Mouse (Mus musculus): ENCODE data around the gene B230104I21Rik. TPM values are rescaled to one million over a fixed set of nuclear protein-coding genes. Genes with fewer than 3 reads are reported as not detected.

The B230104I21Rik gene
- not detected in 2 replicates for polyA plus RNA-seq (2012)

DNA sequence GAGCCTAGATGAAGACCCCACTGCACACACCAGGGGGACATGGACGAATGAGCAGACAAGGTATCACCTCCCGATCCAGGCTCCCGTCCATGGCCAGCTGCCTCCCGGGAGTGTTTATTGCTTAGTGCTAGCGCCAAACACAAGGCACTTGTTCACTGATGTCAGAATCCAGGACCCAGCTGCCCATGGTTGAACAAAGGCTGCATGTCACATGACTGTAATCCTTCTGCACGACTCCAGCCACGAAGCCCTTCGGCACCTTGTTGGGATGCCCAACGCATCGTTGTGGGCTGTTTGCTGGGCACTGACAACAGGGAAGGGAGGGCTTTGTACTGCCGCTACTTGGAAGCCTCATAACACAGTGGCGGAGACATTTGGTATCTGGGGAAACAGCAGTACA, at the start of gene B230104I21Rik:
Gene B230104I21Rik (plus strand): TSS at position 367 of the 400 bp plus-strand sequence.
- H3K27me3 ChIP-seq (ENCODE audit: control insufficient read depth) = no peaks in the 10 kb centered on the region
- H3K36me3 ChIP-seq (ENCODE audit: control insufficient read depth) = no peaks in the 10 kb centered on the region; the same call in 1 of the 2 replicates
- H3K9me3 ChIP-seq (ENCODE audit: control insufficient read depth, low read length) = no peaks in the 10 kb centered on the region; the same call in 1 of the 2 replicates
- TF ChIP-seq GATA1 (IDR thresholded peaks at IDR 0.05; ENCODE audit: low read length) (no peak), TAL1 (IDR thresholded peaks at IDR 0.05; ENCODE audit: low read length) (no peak)
- H3K4me3 ChIP-seq (replicated peaks) = no peak within 1 kb of the TSS
- no peaks in the 10 kb centered on the region for H3K4me1 ChIP-seq (ENCODE audit: control insufficient read depth)

DNA sequence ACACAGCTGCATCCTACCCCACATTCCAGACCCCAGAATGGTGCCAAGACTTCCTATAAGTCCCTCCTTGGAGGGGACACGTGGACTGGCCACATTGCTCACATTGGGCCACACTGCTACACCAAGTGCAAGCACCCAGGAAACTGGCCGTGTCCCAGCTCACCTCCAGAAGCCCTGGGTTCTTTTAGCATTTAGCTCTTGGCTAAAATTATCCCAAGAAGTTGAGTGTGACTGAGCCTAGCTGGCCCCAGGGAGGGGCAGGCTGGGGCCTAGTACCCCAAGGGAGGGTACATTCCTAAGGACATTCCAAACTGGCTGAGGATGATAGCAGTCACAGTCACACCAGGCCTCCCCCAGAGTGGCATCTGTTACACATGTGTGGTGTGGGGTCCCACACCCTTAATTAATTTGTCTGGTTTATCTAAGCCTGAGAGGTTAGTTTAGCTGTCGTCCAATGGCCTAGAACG, 42.2 kb upstream of the B230104I21Rik start:
- H3K9me3 ChIP-seq (ENCODE audit: control insufficient read depth, low read length) = no peaks in the 10 kb centered on the region

DNA sequence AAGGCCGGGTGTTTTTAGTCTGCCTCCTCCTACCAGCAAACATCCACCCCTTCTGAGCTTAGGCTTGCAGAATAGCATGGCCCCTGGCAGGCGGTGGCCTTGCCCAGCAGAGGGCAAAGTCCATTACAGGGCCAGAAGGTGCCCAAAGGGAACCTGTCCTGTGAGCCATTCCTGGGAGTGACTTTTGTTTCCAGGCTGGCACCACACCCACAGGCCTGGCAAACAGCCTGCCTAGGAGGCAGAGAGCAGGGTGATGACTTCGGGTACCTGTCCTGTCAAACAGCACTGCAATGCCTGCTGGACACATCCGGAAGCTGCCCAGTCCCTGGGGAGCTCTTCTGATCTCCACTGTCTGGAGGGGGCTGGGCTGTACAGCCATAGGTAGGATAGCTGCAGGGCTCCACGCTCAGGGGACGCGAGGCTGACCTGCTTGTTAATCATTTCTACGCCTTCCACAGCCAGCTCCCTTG, 41.6 kb upstream of the B230104I21Rik start:
- Histone ChIP-seq H3K9me3 (ENCODE audit: control insufficient read depth, low read length) (no peaks in the 10 kb centered on the region), H3K4me3 (replicated peaks) (no peak overlapping the region), H3K27me3 (ENCODE audit: control insufficient read depth) (peaks cover 7% of the 10 kb centered on the region), H3K4me1 (ENCODE audit: control insufficient read depth) (no peaks in the 10 kb centered on the region), H3K36me3 (ENCODE audit: control insufficient read depth) (no peaks in the 10 kb centered on the region; the same call in 1 of the 2 replicates)
- no peak for TF ChIP-seq GATA1 (IDR thresholded peaks at IDR 0.05; ENCODE audit: low read length)

More for the DNA sequence above, 42.2 kb upstream of the B230104I21Rik start:
- H3K4me1 ChIP-seq (ENCODE audit: control insufficient read depth) = no peaks in the 10 kb centered on the region
- H3K27me3 ChIP-seq (ENCODE audit: control insufficient read depth) = peaks cover 2% of the 10 kb centered on the region
- TF ChIP-seq TAL1 (IDR thresholded peaks at IDR 0.05; ENCODE audit: low read length) (no peak), GATA1 (IDR thresholded peaks at IDR 0.05; ENCODE audit: low read length) (no peak)
- H3K36me3 ChIP-seq (ENCODE audit: control insufficient read depth) = no peaks in the 10 kb centered on the region; the same call in 1 of the 2 replicates
- H3K4me3 ChIP-seq (replicated peaks) = no peak overlapping the region

DNA sequence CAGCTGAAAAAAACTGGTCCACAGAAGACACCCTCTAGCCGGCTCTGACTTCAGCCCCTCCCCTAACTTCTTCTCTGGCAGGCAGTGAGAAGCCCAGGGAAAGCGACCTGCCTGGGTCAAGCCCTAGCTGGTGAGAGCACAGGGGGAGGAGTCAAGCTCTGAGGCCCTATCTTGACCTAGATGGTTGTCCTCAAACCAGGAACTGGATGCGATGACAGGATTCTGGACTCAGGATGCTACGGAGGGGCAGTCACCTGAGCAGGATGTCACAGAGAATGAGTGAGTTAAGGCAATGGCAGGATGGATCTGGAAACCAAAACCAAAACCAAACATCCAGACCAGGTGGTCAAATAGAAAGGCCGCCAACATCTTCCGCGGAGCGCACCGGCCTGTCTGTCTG, 38.2 kb upstream of the B230104I21Rik start:
- peaks cover 27% of the 10 kb centered on the region for H3K27me3 ChIP-seq (ENCODE audit: control insufficient read depth)
- TF ChIP-seq GATA1 (IDR thresholded peaks at IDR 0.05; ENCODE audit: low read length) = no peak
- TF ChIP-seq TAL1 (IDR thresholded peaks at IDR 0.05; ENCODE audit: low read length) = no peak
- no peaks in the 10 kb centered on the region for H3K9me3 ChIP-seq (ENCODE audit: control insufficient read depth, low read length)
- H3K36me3 ChIP-seq (ENCODE audit: control insufficient read depth) = no peaks in the 10 kb centered on the region
- no peak overlapping the region for H3K4me3 ChIP-seq (replicated peaks)
- no peaks in the 10 kb centered on the region for H3K4me1 ChIP-seq (ENCODE audit: control insufficient read depth)

DNA sequence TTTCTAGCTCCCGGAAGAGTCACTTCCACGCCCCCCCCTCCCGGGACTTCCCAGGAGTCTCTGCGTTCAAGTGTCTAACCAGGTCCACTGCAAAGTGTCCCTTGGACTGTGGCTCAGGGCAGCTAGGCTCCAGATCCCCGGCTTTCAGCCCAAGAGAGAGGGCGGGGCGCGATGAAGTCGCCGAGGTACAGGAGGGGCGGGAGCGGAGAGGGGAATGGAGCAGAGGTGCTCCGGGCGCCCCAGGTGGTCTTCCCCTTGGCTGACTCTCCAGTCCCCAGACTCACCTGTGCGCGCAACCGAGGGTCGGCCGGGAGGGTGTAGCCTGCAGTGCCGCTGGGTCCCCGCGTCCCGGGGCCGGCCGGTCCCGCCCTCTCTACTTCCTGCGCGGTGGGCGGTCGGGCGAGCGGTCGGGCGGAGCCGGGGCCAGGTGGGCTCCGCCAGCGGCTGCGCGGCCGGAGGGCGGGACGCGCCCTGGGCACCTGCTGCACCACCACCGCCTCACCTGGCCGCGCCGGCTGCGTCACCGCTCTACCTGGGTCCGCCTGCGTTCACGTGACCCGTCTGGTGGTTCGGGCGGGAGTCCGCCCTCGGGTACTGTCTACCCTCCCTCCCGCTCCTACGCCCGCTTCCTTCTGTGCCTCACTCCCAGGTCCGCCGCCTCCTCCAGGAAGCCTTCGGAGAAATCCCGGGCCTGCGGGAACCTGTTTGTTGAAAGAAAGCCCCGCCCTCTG, 36.2 kb upstream of the B230104I21Rik start:
- H3K27me3 ChIP-seq (ENCODE audit: control insufficient read depth) = peaks cover 27% of the 10 kb centered on the region
- peak overlapping the region; percentile 49 for H3K4me3 ChIP-seq (replicated peaks)
- no peaks in the 10 kb centered on the region for H3K9me3 ChIP-seq (ENCODE audit: control insufficient read depth, low read length)
- no peak for TF ChIP-seq TAL1 (IDR thresholded peaks at IDR 0.05; ENCODE audit: low read length)
- no peak for TF ChIP-seq GATA1 (IDR thresholded peaks at IDR 0.05; ENCODE audit: low read length)
- H3K36me3 ChIP-seq (ENCODE audit: control insufficient read depth) = no peaks in the 10 kb centered on the region
- H3K4me1 ChIP-seq (ENCODE audit: control insufficient read depth) = no peaks in the 10 kb centered on the region

DNA sequence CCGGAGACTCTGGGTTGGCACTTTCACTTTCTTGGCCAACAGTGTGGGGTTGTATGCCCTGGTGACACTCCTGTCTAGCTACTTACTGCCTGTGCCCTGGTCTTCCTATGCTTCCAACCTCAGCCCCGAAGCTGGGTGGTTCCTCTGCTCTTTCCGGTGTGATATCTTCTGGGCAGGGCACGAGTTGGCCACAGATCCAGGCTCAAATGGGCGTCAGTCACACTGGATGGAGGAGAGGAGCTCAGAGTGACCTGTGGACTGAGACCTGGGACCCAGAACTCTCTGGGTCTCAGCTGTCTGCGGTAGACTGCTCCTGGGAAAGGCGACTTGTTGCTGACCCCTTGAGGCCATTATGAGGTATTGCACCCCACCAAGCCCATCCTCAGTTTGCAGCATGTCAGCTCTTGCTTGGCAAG, 34.5 kb upstream of the B230104I21Rik start, which contains the start of gene Arhgef16:
Gene Arhgef16 (minus strand): TSS at position 211 of the 416 bp plus-strand sequence.
- H3K4me1 ChIP-seq (ENCODE audit: control insufficient read depth) = no peaks in the 10 kb centered on the region

DNA sequence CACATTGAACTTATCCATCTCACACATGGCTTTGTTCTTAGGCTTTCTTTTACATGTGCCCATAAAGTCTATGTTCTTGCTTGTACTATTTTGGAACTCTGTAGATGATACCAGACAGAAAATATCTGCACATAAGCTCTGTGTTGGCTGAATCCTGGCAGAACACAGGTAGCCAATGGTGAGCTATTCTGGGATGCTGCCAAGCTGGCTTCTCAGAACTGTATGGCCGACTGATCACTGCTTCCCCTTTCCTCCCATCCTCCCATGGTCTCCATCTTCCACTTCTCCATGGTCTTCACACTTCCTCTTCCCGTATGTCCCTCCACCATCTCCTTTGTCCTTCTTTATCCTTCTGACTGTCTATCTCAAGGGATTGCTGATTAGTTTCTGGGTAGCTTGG, 26.8 kb upstream of the B230104I21Rik start:
- Histone ChIP-seq H3K4me3 (replicated peaks) (no peak overlapping the region), H3K9me3 (ENCODE audit: control insufficient read depth, low read length) (peaks cover 2% of the 10 kb centered on the region; the same call in 1 of the 2 replicates), H3K27me3 (ENCODE audit: control insufficient read depth) (no peaks in the 10 kb centered on the region), H3K4me1 (ENCODE audit: control insufficient read depth) (no peaks in the 10 kb centered on the region), H3K36me3 (ENCODE audit: control insufficient read depth) (no peaks in the 10 kb centered on the region)
- no peak for TF ChIP-seq TAL1 (IDR thresholded peaks at IDR 0.05; ENCODE audit: low read length)
- TF ChIP-seq GATA1 (IDR thresholded peaks at IDR 0.05; ENCODE audit: low read length) = no peak

More for the DNA sequence above, 34.5 kb upstream of the B230104I21Rik start, which contains the start of gene Arhgef16:
- TF ChIP-seq TAL1 (IDR thresholded peaks at IDR 0.05; ENCODE audit: low read length) (no peak), GATA1 (IDR thresholded peaks at IDR 0.05; ENCODE audit: low read length) (no peak)
- H3K36me3 ChIP-seq (ENCODE audit: control insufficient read depth) = no peaks in the 10 kb centered on the region
- peaks cover 27% of the 10 kb centered on the region for H3K27me3 ChIP-seq (ENCODE audit: control insufficient read depth)
- H3K9me3 ChIP-seq (ENCODE audit: control insufficient read depth, low read length) = no peaks in the 10 kb centered on the region
- no peak within 1 kb of the TSS for H3K4me3 ChIP-seq (replicated peaks)

DNA sequence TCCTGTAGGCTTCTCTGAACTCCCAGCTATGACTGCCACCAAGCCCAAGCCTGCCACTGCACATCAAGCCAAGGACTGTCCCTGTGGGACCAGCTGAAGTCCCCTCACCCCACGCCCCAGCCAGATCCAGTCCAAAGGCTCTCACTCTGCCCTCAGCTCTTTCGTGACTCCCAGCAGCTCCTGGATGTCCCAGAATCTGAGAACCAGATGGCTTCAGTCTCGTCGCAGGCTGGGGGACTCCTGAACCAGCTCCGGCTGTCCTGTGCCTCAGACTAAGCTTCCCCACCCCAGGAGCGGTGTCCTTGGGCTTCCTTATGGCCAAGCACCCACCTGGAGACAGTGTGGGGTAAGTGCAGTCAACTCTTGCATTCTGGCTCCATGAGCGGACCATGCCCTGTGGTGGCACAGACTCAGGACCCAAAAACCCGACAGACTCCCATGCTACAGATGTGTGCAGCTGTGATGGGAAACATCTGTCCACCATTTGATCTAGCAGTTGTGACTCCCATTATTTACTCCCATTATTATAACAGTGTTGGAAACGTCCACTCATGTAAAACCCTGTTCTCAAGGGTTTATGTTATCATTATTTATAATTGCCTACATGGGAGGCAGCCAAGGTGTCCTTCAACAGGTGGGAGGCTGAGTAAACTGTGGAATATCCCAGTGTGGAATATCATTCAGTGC, 25.2 kb upstream of the B230104I21Rik start:
- Histone ChIP-seq H3K9me3 (ENCODE audit: control insufficient read depth, low read length) (peaks cover 2% of the 10 kb centered on the region; the same call in 1 of the 2 replicates), H3K36me3 (ENCODE audit: control insufficient read depth) (no peaks in the 10 kb centered on the region), H3K4me1 (ENCODE audit: control insufficient read depth) (no peaks in the 10 kb centered on the region), H3K27me3 (ENCODE audit: control insufficient read depth) (no peaks in the 10 kb centered on the region), H3K4me3 (replicated peaks) (no peak overlapping the region)
- TF ChIP-seq GATA1 (IDR thresholded peaks at IDR 0.05; ENCODE audit: low read length) (no peak), TAL1 (IDR thresholded peaks at IDR 0.05; ENCODE audit: low read length) (no peak)

Data from erythroblast, embryonic 14.5 days (primary cell).